Mouse (Mus musculus): ENCODE measurements around the gene Gm26938.

DNA sequence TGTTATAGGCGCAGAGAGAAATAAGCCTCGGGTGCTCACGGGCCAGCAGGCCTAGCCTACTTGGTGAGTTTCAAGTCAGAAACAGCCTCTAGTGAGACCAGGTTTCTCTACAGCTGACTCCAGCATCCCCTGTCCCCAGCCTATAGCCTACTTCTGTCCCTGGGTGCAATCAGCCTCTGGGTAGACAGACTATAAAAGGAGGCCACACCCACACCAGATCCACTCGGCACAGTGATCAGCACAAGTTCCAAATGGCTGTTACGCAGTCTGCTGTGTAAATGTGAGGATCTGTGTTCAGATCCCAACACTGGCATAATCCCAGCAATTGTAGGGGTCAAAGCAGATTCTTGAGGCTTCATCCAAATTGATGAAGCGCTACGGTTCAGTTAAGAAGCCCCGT, 23.0 kb downstream of the Gm26938 start:
- TF ChIP-seq GATA1 (IDR thresholded peaks at IDR 0.05; ENCODE audit: low read length) (no peak), TAL1 (IDR thresholded peaks at IDR 0.05; ENCODE audit: low read length) (no peak)

Data from erythroblast, embryonic 14.5 days (primary cell).